Mouse (Mus musculus): ENCODE data around the gene Zfp668. TPM values are rescaled to one million over a fixed set of nuclear protein-coding genes. Genes with fewer than 3 reads are reported as not detected.

Zfp668 gene
- total RNA-seq, 2 experiments from 2014 or later: 22.0 to 22.6 TPM

DNA sequence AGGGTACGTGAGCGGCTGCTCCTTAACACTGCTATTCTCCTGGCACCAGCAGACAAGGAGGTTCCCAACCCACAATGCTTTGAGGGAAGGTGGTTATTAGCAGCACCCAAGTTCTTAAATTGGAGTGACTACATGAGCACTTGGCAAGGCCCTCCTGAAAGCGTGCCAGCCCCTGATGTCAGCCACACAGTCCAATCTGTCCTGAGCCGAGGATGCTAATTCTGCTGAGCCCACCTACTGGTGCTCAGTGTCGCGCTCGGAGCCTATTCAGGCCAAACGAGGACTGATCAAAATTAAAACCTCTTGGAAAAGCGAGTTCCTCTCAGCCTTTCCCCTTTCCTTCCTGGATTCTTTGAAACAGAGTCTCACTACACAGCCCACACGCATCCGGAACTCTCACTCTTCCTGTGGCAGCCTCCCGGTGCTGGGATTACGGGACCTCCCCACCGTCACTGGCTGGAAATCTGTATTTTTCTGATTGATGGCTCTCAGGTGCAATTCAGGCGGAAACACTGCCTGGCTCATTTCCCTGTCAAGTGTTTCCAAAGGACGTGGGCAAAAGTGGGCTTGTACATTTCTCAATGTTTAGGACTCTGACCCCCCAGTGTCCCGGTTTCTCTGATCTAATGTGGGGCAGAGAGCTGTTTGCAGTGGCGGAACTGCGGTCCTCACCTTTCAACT, 62.2 kb downstream of the Zfp668 start:
- intact Hi-C loops (cut with DNase I): no loop called here
- DNase-seq (ENCODE audit: low spot score in 2 of 2): peak; percentile 77 to 85

DNA sequence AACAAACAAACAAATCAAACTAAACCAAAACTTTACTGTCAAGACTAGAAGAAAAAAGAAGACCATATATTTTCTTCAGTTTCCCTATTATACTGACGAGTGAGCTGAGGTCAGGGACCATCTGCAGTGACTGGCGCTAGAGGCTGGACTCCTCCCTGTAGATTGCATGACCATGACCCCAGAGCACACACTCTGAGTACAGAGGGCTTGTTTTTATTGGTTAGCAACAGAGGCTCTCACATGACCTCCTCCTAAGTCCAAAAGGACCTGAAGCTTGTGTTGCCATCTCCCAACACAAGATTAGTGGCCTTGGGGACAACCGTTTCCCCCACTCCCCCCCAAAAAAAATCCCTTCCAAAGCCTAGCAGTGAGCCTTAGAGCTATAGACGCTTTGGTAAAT, 62.8 kb downstream of the Zfp668 start:
- intact Hi-C loops (cut with DNase I): no loop called here
- DNase-seq (ENCODE audit: low spot score in 2 of 2): no peak

Other genes with a start within 250 kb of the Zfp668 start
- gene Bcl7c, start 167.9 kb downstream of the Zfp668 start, total RNA-seq (2021): 10 to 100 TPM; 37.8 to 45.7 TPM
- 1 to 10 TPM; 2.3 to 2.7 TPM for gene Ctf1, start 164.1 kb downstream of the Zfp668 start, total RNA-seq (2021)
- not detected for gene Ctf2, start 144.7 kb downstream of the Zfp668 start, total RNA-seq (2021)
- 10 to 100 TPM; 89.1 to 89.8 TPM for gene Fbxl19, start 132.3 kb downstream of the Zfp668 start, total RNA-seq (2021)
- gene Orai3, start 107.0 kb downstream of the Zfp668 start, total RNA-seq (2021): 10 to 100 TPM; 19.8 to 22.5 TPM
- gene Setd1a, start 100.2 kb downstream of the Zfp668 start, total RNA-seq (2021): 10 to 100 TPM; 43.3 to 44.9 TPM
- gene Gm49388, start 91.2 kb downstream of the Zfp668 start, total RNA-seq (2021): 1 to 10 TPM; 1.7 TPM
- 1 to 10 TPM; 4.8 to 6.0 TPM for gene Hsd3b7, start 76.2 kb downstream of the Zfp668 start, total RNA-seq (2021)
- 10 to 100 TPM; 50.3 to 55.3 TPM for gene Stx4a, start 52.5 kb downstream of the Zfp668 start, total RNA-seq (2021)
- gene Stx1b, start 52.3 kb downstream of the Zfp668 start, total RNA-seq (2021): 100 to 1,000 TPM; 401 to 404 TPM
- 10 to 100 TPM; 25.0 to 25.6 TPM for gene Zfp646, start 607 bp downstream of the Zfp668 start, total RNA-seq (2021)
- gene Prss53, start 14.1 kb upstream of the Zfp668 start, total RNA-seq (2021): 1 to 10 TPM; 1.3 TPM
- gene Gm21974, start 18.6 kb upstream of the Zfp668 start, total RNA-seq (2021): not detected
- gene Vkorc1, start 18.8 kb upstream of the Zfp668 start, total RNA-seq (2021): 10 to 100 TPM; 21.9 to 25.5 TPM
- 10 to 100 TPM; 36.8 to 45.1 TPM for gene Bckdk, start 27.3 kb upstream of the Zfp668 start, total RNA-seq (2021)
- gene Kat8, start 35.7 kb upstream of the Zfp668 start, total RNA-seq (2021): 10 to 100 TPM; 26.0 to 30.0 TPM
- gene Prss8, start 53.3 kb upstream of the Zfp668 start, total RNA-seq (2021): under 1 TPM in 1 of 2 experiments, not detected in 1; 0.89 TPM
- 10 to 100 TPM in 1 of 2 experiments, 1 to 10 TPM in 1; 9.8 to 10.3 TPM for gene Prss36, start 69.9 kb upstream of the Zfp668 start, total RNA-seq (2021)
- gene Fus, start 90.6 kb upstream of the Zfp668 start, total RNA-seq (2021): 100 to 1,000 TPM; 313 to 324 TPM
- gene Pycard, start 117.0 kb upstream of the Zfp668 start, total RNA-seq (2021): 1 to 10 TPM; 2.2 to 3.7 TPM
- gene Trim72, start 127.1 kb upstream of the Zfp668 start, total RNA-seq (2021): under 1 TPM; 0.64 to 0.97 TPM
- 10 to 100 TPM; 10.9 to 11.6 TPM for gene Itgam, start 185.8 kb upstream of the Zfp668 start, total RNA-seq (2021)
- gene Gm49368, start 185.9 kb upstream of the Zfp668 start, total RNA-seq (2021): under 1 TPM in 1 of 2 experiments, not detected in 1; 0.08 TPM